Mouse (Mus musculus) thymus, adult 2 months (tissue): ENCODE results near the gene Cnn3.

Experiments used
- CTCF ChIP-seq: fragments of 200-500 bp; IDR thresholded peaks from 2 replicates; pipeline ENCODE4 v1.5.1; 2012; ENCODE audit warnings: mild to moderate bottlenecking, control low read depth, low read length, moderate library complexity, borderline replicate concordance; ENCODE audit not compliant: control insufficient read depth, poor library complexity, insufficient read depth; ENCODE audit errors: extremely low read depth
- POLR2A ChIP-seq: fragments of 200-500 bp; IDR thresholded peaks from 2 replicates; pipeline ENCODE4 v1.6.1; 2012; ENCODE audit warnings: mild to moderate bottlenecking, low read length, control low read depth, moderate library complexity; ENCODE audit not compliant: control insufficient read depth, poor library complexity, insufficient read depth; ENCODE audit errors: extremely low read depth

- TF ChIP-seq POLR2A (no peak), CTCF (no peak)
These were observed 39.5 kb downstream of the Cnn3 start for GRCm38 (mm10) chr3:121465795-121466194.
